Mouse (Mus musculus): Measurements from ENCODE around the gene Tbx10. TPM values are rescaled to one million over a fixed set of nuclear protein-coding genes. Genes with fewer than 3 reads are reported as not detected.
"Not testable (repeated sequence)": the region's sequence is repeated elsewhere in the genome, so short reads cannot be mapped to it uniquely, and the experiment has no call there.

Tbx10 gene
- polyA plus RNA-seq, 1 experiment = 0.10 TPM

- 19% methylated on average over 2 of the region's 2 CpGs for WGBS
- TF ChIP-seq POLR2A (IDR thresholded peaks at IDR 0.05; ENCODE audit: low read depth, low read length) (no peak), CTCF (IDR thresholded peaks at IDR 0.05; ENCODE audit: extremely low read depth, insufficient read length, insufficient replicate concordance, low read depth, low read length) (0 out of 2 replicates have a peak, but pooled peaks have one; percentile 27)
- Histone ChIP-seq H3K36me3 (ENCODE audit: control insufficient read depth, insufficient read depth, low read length) (no peaks in the 10 kb centered on the region), H3K27me3 (ENCODE audit: control insufficient read depth, insufficient read depth, low read length) (no peaks in the 10 kb centered on the region), H3K27ac (ENCODE audit: insufficient read depth, low read depth, low read length) (no peak overlapping the region), H3K4me3 (ENCODE audit: low read depth, low read length) (no peak overlapping the region), H3K4me1 (ENCODE audit: control insufficient read depth, insufficient read depth, insufficient read length, low read length) (peaks cover 11% of the 10 kb centered on the region; the same call in 1 of the 2 replicates)
Observed at GRCm38 (mm10) chr19:3962469-3962868, 30.1 kb upstream of the Tbx10 start.

DNA sequence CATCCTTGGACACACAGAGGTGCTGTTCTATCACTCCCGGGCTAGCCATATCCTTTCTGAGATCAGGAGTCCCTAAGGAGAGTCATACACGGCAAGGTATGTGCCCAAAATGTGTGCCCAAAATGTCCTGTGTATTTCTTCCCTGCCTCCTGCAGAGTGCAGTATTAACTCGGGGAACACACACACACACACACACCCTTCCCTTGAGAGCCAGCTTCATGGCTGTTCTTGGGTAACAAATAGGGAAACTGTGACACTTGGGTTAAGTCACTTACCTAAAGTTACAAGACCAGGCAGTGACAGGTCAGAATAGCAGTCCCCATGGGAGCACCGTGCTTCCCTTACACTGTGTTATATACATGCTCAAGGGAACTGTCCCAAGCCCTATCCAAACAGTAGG is 28.5 kb upstream of the Tbx10 start:
- Histone ChIP-seq H3K4me3 (ENCODE audit: low read depth, low read length) (no peak overlapping the region), H3K36me3 (ENCODE audit: control insufficient read depth, insufficient read depth, low read length) (no peaks in the 10 kb centered on the region), H3K4me1 (ENCODE audit: control insufficient read depth, insufficient read depth, insufficient read length, low read length) (no peaks in the 10 kb centered on the region), H3K27ac (ENCODE audit: insufficient read depth, low read depth, low read length) (no peak overlapping the region), H3K27me3 (ENCODE audit: control insufficient read depth, insufficient read depth, low read length) (no peaks in the 10 kb centered on the region)
- 70% methylated on average over 4 of the region's 4 CpGs for WGBS
- TF ChIP-seq POLR2A (IDR thresholded peaks at IDR 0.05; ENCODE audit: low read depth, low read length) (no peak), CTCF (IDR thresholded peaks at IDR 0.05; ENCODE audit: extremely low read depth, insufficient read length, insufficient replicate concordance, low read depth, low read length) (no peak)

DNA sequence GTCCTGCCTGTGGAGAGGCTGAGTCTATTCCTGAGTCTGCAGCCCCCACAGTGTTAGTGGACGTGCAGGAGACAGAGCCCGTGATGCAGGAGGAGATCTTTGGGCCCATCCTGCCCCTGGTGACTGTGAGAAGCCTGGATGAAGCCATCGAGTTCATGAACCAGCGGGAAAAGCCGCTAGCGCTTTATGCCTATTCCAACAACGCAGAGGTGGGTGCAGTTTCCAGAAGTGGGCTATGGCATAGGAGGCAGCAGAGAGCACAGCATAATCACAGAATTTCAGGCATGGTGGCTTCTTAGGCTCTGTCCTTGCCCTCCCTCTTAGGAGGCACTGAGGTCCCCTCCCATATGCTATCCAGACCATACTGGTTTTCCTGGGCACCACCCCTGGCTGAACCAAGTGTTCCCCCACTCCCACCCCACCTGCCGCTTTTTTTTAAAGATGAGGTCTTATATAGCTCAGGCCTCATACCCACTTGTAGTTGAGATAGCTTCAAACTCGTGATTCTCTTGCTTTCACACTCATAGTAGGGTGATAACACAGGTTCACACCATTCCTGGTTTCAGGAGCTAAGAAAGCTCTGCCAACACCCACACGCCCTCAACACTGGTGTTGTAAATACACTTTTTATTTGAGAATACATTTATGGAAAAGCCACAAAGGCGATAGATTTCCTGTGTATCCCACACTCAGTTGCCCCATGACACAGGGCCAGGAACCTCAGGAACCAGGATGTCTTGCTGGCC is 26.0 kb upstream of the Tbx10 start:
- TF ChIP-seq POLR2A (IDR thresholded peaks at IDR 0.05; ENCODE audit: low read depth, low read length) (no peak), CTCF (IDR thresholded peaks at IDR 0.05; ENCODE audit: extremely low read depth, insufficient read length, insufficient replicate concordance, low read depth, low read length) (no peak)
- Histone ChIP-seq H3K36me3 (ENCODE audit: control insufficient read depth, insufficient read depth, low read length) (no peaks in the 10 kb centered on the region), H3K4me3 (ENCODE audit: low read depth, low read length) (no peak overlapping the region), H3K27me3 (ENCODE audit: control insufficient read depth, insufficient read depth, low read length) (no peaks in the 10 kb centered on the region), H3K27ac (ENCODE audit: insufficient read depth, low read depth, low read length) (no peak overlapping the region), H3K4me1 (ENCODE audit: control insufficient read depth, insufficient read depth, insufficient read length, low read length) (peaks cover 6% of the 10 kb centered on the region; the same call in 1 of the 2 replicates)
- 77% methylated on average over 11 of the region's 11 CpGs for WGBS

- Histone ChIP-seq H3K27ac (ENCODE audit: insufficient read depth, low read depth, low read length) (no peak overlapping the region), H3K27me3 (ENCODE audit: control insufficient read depth, insufficient read depth, low read length) (no peaks in the 10 kb centered on the region), H3K36me3 (ENCODE audit: control insufficient read depth, insufficient read depth, low read length) (no peaks in the 10 kb centered on the region), H3K4me1 (ENCODE audit: control insufficient read depth, insufficient read depth, insufficient read length, low read length) (peaks cover 9% of the 10 kb centered on the region; the same call in 1 of the 2 replicates), H3K4me3 (ENCODE audit: low read depth, low read length) (no peak overlapping the region)
- WGBS = 82% methylated on average over 3 of the region's 3 CpGs
- no peak for TF ChIP-seq CTCF (IDR thresholded peaks at IDR 0.05; ENCODE audit: extremely low read depth, insufficient read length, insufficient replicate concordance, low read depth, low read length)
- TF ChIP-seq POLR2A (IDR thresholded peaks at IDR 0.05; ENCODE audit: low read depth, low read length) = no peak
Observed at GRCm38 (mm10) chr19:3967258-3967657, 25.3 kb upstream of the Tbx10 start.

DNA sequence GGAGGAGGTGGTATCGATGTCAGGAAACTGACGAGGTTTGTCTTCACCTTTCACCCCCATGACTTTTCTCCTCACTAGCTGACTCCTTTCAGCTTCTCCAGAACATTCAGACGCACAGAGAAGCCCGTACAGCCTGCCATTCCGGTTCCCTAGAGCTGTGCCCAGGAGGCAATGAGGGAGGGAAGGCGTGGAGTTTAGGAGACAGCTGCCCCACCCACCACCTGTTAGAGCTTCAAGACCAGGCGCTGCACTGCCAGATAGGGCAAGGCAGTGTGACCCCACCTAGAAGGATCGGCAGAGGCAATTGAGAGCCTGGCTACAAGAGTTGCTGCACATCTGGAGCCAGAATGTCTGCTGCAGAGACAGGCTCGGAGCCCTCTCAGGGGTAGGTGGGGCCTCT is 20.3 kb upstream of the Tbx10 start, which contains the start of gene Aldh3b2:
TSS of gene Aldh3b2 (plus strand) at position 100 of the 400 bp plus-strand sequence.
- Histone ChIP-seq H3K36me3 (ENCODE audit: control insufficient read depth, insufficient read depth, low read length) (no peaks in the 10 kb centered on the region), H3K27me3 (ENCODE audit: control insufficient read depth, insufficient read depth, low read length) (no peaks in the 10 kb centered on the region), H3K4me3 (ENCODE audit: low read depth, low read length) (no peak within 1 kb of the TSS), H3K4me1 (ENCODE audit: control insufficient read depth, insufficient read depth, insufficient read length, low read length) (peaks cover 18% of the 10 kb centered on the region), H3K27ac (ENCODE audit: insufficient read depth, low read depth, low read length) (0 out of 2 replicates have a peak within 1 kb of the TSS, but pooled peaks have one; percentile 3)
- no peak for TF ChIP-seq POLR2A (IDR thresholded peaks at IDR 0.05; ENCODE audit: low read depth, low read length)
- no peak for TF ChIP-seq CTCF (IDR thresholded peaks at IDR 0.05; ENCODE audit: extremely low read depth, insufficient read length, insufficient replicate concordance, low read depth, low read length)
- WGBS = 18% methylated on average over 9 of the region's 9 CpGs

DNA sequence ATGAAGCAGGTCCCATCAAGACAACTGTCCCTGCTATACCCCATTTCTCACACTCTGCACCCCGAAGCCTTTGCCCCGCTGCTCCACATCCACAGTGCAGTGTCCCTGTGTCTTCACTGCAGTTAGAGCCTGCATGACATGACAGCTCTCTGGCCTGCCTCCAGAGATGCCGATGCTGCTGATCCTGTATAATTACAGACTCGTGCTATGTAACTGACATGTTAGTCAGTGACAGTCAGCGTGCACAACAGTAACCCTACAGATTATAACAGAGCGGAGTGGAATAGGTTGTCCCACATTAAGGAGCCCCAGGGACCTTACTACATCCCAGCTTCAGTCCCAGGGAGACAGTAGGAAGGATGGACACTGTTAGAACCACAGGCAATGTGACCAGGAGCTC is 17.9 kb upstream of the Tbx10 start:
- not testable (repeated sequence) for H3K36me3 ChIP-seq (ENCODE audit: control insufficient read depth, insufficient read depth, low read length); H3K27me3 ChIP-seq (ENCODE audit: control insufficient read depth, insufficient read depth, low read length); H3K27ac ChIP-seq (ENCODE audit: insufficient read depth, low read depth, low read length); H3K4me3 ChIP-seq (ENCODE audit: low read depth, low read length)
- peaks cover 17% of the 10 kb centered on the region for H3K4me1 ChIP-seq (ENCODE audit: control insufficient read depth, insufficient read depth, insufficient read length, low read length)
- 96% methylated on average over 6 of the region's 6 CpGs for WGBS

DNA sequence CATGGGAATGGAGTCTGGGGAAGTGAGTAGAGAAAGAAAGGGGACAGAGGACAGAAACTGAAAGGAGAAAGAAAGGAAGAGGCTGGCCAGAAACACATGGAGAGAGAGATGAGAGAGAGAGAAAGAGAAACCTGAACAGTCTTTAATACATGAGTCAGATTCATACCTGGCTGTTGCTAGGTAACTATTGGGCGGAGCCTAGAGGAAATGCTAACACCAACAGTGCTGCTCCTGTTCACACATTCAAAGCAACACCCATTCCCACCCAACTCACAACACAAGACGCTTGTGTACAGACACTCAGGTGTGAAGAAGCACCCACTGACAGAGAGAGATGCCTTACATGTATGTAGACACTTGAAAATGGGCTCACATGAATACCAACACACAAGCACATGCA is 16.7 kb upstream of the Tbx10 start:
- no peaks in the 10 kb centered on the region for H3K36me3 ChIP-seq (ENCODE audit: control insufficient read depth, insufficient read depth, low read length)
- WGBS = 40% methylated on average over 2 of the region's 2 CpGs
- peaks cover 12% of the 10 kb centered on the region for H3K4me1 ChIP-seq (ENCODE audit: control insufficient read depth, insufficient read depth, insufficient read length, low read length)
- no peak overlapping the region for H3K27ac ChIP-seq (ENCODE audit: insufficient read depth, low read depth, low read length)
- no peaks in the 10 kb centered on the region for H3K27me3 ChIP-seq (ENCODE audit: control insufficient read depth, insufficient read depth, low read length)
- TF ChIP-seq CTCF (IDR thresholded peaks at IDR 0.05; ENCODE audit: extremely low read depth, insufficient read length, insufficient replicate concordance, low read depth, low read length) (no peak), POLR2A (IDR thresholded peaks at IDR 0.05; ENCODE audit: low read depth, low read length) (no peak)
- no peak overlapping the region for H3K4me3 ChIP-seq (ENCODE audit: low read depth, low read length)

Measured in small intestine, adult 2 months (tissue).